Mouse (Mus musculus) hindbrain, embryonic 13.5 days (tissue): ENCODE data around the gene E030030I06Rik. TPM values are rescaled to one million over a fixed set of nuclear protein-coding genes. Genes with fewer than 3 reads are reported as not detected.
"Not testable (repeated sequence)": the region's sequence is repeated elsewhere in the genome, so short reads cannot be mapped to it uniquely, and the experiment has no call there.

Source experiments
- ATAC-seq: fragments of 200-750 bp; cut with Nextera tagmentation; 2 replicates; pipeline ENCODE4 v1.8.0; 2017; ENCODE audit warnings: moderate TSS enrichment; ENCODE audit not compliant: low FRiP score
- H3K27ac ChIP-seq: fragments of 300-500 bp; sonication (generic); 2 replicates; pipeline ENCODE4 v1.5.1; 2015; ENCODE audit warnings: inconsistent platforms, mild to moderate bottlenecking, moderate library complexity
- H3K27me3 ChIP-seq: fragments of 300-500 bp; sonication (generic); 2 replicates; pipeline ENCODE4 v1.6.1; 2015; ENCODE audit warnings: mild to moderate bottlenecking, inconsistent platforms
- H3K36me3 ChIP-seq: fragments of 300-500 bp; sonication (generic); 2 replicates; pipeline ENCODE4 v1.6.1; 2015; ENCODE audit warnings: mild to moderate bottlenecking, inconsistent platforms
- H3K4me1 ChIP-seq: fragments of 300-500 bp; sonication (generic); replicated peaks from 2 replicates; pipeline ENCODE4 v1.6.1; 2015; ENCODE audit warnings: inconsistent platforms
- H3K4me2 ChIP-seq: fragments of 300-500 bp; sonication (generic); 2 replicates; pipeline ENCODE4 v1.6.1; 2015; ENCODE audit warnings: inconsistent platforms, mild to moderate bottlenecking, moderate library complexity
- H3K4me3 ChIP-seq: fragments of 300-500 bp; sonication (generic); 2 replicates; pipeline ENCODE4 v1.5.1; 2015; ENCODE audit warnings: mild to moderate bottlenecking, inconsistent platforms
- H3K9ac ChIP-seq: fragments of 300-500 bp; sonication (generic); 2 replicates; pipeline ENCODE4 v1.6.1; 2015; ENCODE audit warnings: mild to moderate bottlenecking, inconsistent platforms
- H3K9me3 ChIP-seq: fragments of 300-500 bp; sonication (generic); 2 replicates; pipeline ENCODE4 v1.6.1; 2016; ENCODE audit warnings: inconsistent platforms
- WGBS: fragments of 180-500 bp; shearing (Covaris S2); methylation state at CpG from one replicate; pipeline ENCODE4 v1.1.7; 2015; 5-methylcytosine and 5-hydroxymethylcytosine counted together
- polyA plus RNA-seq: library from polyadenylated mRNA; unstranded; fragments of >200 nt; fragmentation: Nextera tagmentation; extraction: Ambion mirVana; gene quantifications from 2 replicates; pipeline ENCODE4 v1.2.1, GENCODE M21; 2015

E030030I06Rik gene
- polyA plus RNA-seq, 1 experiment from 2014 or later: 8.0 TPM

DNA sequence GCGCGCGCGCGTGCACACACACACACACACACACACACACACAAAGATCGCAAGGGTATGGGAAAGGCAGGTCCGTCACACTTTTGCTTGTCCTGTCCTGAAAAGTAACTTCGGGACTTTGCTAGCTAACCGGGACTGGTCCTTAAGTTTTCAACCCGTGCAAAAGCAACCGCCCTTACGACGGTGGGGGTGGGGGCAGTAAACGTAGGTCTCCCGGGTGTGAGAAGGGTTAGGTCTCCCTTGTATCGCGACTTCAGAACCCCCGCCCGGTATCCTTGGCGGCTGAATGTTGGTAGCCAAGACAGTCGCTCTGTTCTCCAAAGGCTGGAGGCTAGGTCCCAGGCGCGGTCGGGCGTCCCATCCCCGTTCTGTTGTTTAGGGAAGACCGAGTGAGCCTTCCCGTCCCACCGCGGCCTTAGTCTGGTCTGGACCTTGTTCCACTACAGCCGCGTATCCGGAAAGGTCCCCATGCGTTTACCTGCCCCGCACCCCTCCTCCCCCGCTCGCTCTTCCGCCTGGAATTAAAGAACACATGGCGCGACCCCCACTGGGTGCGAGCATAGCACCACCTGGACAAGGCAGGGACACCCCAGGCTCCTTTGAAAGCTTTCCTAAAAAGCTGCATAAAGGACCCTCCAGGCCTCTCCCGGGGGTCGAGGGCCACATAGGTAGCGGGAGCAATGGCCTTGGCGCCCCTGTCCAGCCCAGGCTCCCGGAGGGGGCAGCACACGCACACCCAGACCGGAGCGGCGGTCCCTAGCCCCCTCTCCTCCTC lies 808 bp upstream of the E030030I06Rik start:
- Histone ChIP-seq H3K4me2 (peak overlapping the region; percentile 65), H3K9ac (no peak overlapping the region), H3K4me1 (peaks cover 31% of the 10 kb centered on the region), H3K27me3 (peaks cover 56% of the 10 kb centered on the region), H3K4me3 (peak overlapping the region; percentile 53), H3K9me3 (no peaks in the 10 kb centered on the region), H3K27ac (no peak overlapping the region), H3K36me3 (no peaks in the 10 kb centered on the region)
- WGBS: under 1% methylated on average over 46 of the region's 50 CpGs
- no peak for ATAC-seq

DNA sequence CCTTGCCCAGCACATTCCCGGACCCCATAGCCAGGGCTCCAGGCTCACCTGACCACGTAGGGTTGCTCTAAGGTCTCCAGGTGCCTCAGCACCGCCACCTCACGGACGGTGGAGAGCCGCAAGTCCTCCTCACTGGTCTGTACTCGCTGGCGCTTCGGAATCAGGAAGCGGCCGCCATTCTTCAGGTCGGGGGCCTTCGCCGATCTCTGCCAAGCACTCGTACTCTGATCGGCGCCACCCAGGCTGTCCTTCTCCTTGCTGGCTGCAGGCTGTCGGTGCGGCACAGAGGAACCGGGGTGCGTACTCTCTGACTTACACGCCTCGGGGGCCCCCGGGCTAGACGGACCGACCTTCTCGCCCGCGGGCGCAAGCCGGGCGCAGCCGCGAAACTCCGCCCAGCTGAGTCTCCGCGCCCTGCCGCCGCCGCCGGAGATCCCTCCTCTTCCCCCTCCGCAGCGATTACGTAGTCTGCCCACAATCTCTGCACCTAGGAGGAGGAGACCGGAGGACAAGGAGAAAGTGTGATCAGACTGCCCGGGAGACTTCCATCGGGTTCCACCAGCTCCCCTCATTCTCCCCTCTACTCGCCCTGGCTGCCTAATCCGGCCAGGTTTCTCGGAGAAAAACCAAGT lies 513 bp downstream of the E030030I06Rik start:
- Histone ChIP-seq H3K36me3 (no peaks in the 10 kb centered on the region), H3K27me3 (peaks cover 47% of the 10 kb centered on the region), H3K4me2 (peak overlapping the region; percentile 65), H3K9ac (peak overlapping the region; percentile 61), H3K4me1 (peaks cover 28% of the 10 kb centered on the region), H3K4me3 (peak overlapping the region; percentile 53), H3K27ac (no peak overlapping the region), H3K9me3 (no peaks in the 10 kb centered on the region)
- WGBS: under 1% methylated on average over 49 of the region's 50 CpGs
- ATAC-seq: peak; percentile 80

DNA sequence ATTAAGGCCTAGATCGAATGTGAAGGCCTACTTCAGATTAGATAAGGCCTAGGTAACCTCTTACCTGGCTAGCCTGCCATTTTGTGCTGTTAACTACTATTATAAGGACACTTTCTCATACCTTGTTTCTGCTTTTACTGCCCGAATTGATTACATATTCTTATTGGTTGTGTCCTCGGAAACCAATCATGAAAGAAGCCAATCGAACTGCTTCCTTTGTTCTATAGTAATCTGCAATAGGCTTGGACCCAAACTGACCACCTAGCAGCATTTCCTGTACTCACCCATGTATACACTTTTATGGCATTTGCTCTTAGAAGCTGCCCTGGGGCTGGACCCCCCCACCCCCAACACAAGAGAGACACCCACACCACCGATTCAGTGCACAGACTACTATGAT lies 6.1 kb downstream of the E030030I06Rik start:
- no peak overlapping the region for H3K9ac ChIP-seq
- 71% methylated on average over 5 of the region's 5 CpGs for WGBS
- ATAC-seq: no peak
- 0 out of 2 replicates have a peak, but pooled peaks cover 3% of the 10 kb centered on the region for H3K9me3 ChIP-seq
- no peak overlapping the region for H3K4me3 ChIP-seq
- H3K27ac ChIP-seq: no peak overlapping the region
- no peaks in the 10 kb centered on the region for H3K4me1 ChIP-seq
- no peaks in the 10 kb centered on the region for H3K36me3 ChIP-seq
- 0 out of 2 replicates have a peak, but pooled peaks cover 2% of the 10 kb centered on the region for H3K27me3 ChIP-seq
- H3K4me2 ChIP-seq: no peak overlapping the region

- H3K4me1 ChIP-seq, H3K9me3 ChIP-seq, H3K4me2 ChIP-seq, H3K27me3 ChIP-seq, H3K4me3 ChIP-seq, H3K36me3 ChIP-seq, H3K27ac ChIP-seq, H3K9ac ChIP-seq, ATAC-seq: not testable (repeated sequence)
- 90% methylated on average over 1 of the region's 1 CpGs for WGBS
These were observed 6.9 kb downstream of the E030030I06Rik start for GRCm38 (mm10) chr10:22142194-22142593.

GRCm38 (mm10) chr10:22140665-22141280 lies 8.3 kb downstream of the E030030I06Rik start:
- no peak overlapping the region for H3K27ac ChIP-seq
- H3K4me2 ChIP-seq: peak overlapping the region; percentile 71
- peak overlapping the region; percentile 69 for H3K9ac ChIP-seq
- H3K9me3 ChIP-seq: 0 out of 2 replicates have a peak, but pooled peaks cover 3% of the 10 kb centered on the region
- H3K4me3 ChIP-seq: peak overlapping the region; percentile 46
- H3K27me3 ChIP-seq: 0 out of 2 replicates have a peak, but pooled peaks cover 2% of the 10 kb centered on the region
- no peaks in the 10 kb centered on the region for H3K36me3 ChIP-seq
- no peaks in the 10 kb centered on the region for H3K4me1 ChIP-seq
- peak; percentile 84 for ATAC-seq
- whole genome bisulfite sequencing: under 1% methylated on average over 19 of the region's 19 CpGs

GRCm38 (mm10) chr10:22074531-22074930 lies 74.5 kb downstream of the E030030I06Rik start:
- 90% methylated on average over 2 of the region's 2 CpGs for WGBS
- no peaks in the 10 kb centered on the region for H3K4me1 ChIP-seq

GRCm38 (mm10) chr10:22072739-22073138 lies 76.3 kb downstream of the E030030I06Rik start:
- Histone ChIP-seq H3K9ac (no peak overlapping the region), H3K9me3 (no peaks in the 10 kb centered on the region), H3K27me3 (no peaks in the 10 kb centered on the region), H3K27ac (no peak overlapping the region), H3K4me3 (no peak overlapping the region), H3K4me1 (no peaks in the 10 kb centered on the region), H3K36me3 (no peaks in the 10 kb centered on the region), H3K4me2 (no peak overlapping the region)
- WGBS: 59% methylated on average over 2 of the region's 2 CpGs
- no peak for ATAC-seq

More at GRCm38 (mm10) chr10:22074531-22074930, 74.5 kb downstream of the E030030I06Rik start:
- no peak overlapping the region for H3K27ac ChIP-seq
- ATAC-seq: no peak
- H3K4me2 ChIP-seq: no peak overlapping the region
- no peaks in the 10 kb centered on the region for H3K9me3 ChIP-seq
- no peak overlapping the region for H3K9ac ChIP-seq
- H3K27me3 ChIP-seq: no peaks in the 10 kb centered on the region
- no peak overlapping the region for H3K4me3 ChIP-seq
- no peaks in the 10 kb centered on the region for H3K36me3 ChIP-seq

DNA sequence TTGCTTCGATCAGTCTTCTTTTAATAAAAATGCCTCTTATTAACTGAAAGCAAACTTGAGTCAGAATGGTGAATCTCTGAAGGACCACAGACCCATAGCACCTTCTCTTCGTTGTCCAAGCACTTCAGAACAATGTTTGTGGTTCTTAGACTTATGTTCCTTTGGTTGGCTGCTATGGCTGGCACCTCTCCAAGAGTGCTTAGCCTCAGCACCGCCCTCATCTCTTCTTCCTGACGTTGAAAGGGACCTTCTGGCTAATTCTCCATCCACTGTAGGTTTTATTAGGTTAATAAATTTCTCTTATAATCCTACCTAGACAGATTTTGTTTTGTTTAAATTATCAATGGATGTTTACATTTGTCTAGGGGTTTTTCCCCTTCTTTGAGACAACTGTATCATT lies 78.5 kb downstream of the E030030I06Rik start:
- no peak overlapping the region for H3K4me2 ChIP-seq
- no peak for ATAC-seq
- H3K4me3 ChIP-seq: no peak overlapping the region
- H3K27ac ChIP-seq: no peak overlapping the region
- WGBS: 75% methylated on average over 4 of the region's 4 CpGs
- H3K4me1 ChIP-seq: no peaks in the 10 kb centered on the region
- H3K27me3 ChIP-seq: no peaks in the 10 kb centered on the region
- no peak overlapping the region for H3K9ac ChIP-seq
- no peaks in the 10 kb centered on the region for H3K9me3 ChIP-seq
- no peaks in the 10 kb centered on the region for H3K36me3 ChIP-seq

DNA sequence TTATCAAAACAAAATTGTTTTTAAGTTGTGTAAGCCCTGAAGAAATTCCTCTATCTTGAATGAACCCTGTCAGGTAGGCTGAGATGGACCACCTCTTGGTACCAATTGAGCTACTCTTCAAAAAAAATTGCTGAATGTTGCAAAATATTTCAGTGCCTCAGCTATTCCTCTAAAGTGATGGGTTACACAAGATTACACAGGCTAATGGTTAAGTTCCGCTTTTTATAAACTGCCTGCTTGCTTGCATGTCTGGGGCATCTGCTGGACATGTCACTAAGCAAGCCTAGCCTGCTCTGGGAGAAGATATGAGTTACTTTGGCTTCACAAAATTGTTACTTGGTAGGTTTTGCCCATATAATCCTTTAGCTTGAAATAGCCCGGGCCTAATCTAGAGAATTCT lies 78.9 kb downstream of the E030030I06Rik start:
- Histone ChIP-seq H3K36me3 (no peaks in the 10 kb centered on the region), H3K9me3 (no peaks in the 10 kb centered on the region), H3K4me1 (no peaks in the 10 kb centered on the region), H3K9ac (no peak overlapping the region), H3K4me3 (no peak overlapping the region), H3K4me2 (no peak overlapping the region), H3K27ac (no peak overlapping the region), H3K27me3 (no peaks in the 10 kb centered on the region)
- no peak for ATAC-seq
- WGBS: 92% methylated on average over 2 of the region's 2 CpGs

- H3K36me3 ChIP-seq, H3K4me3 ChIP-seq, H3K27me3 ChIP-seq, H3K9me3 ChIP-seq, H3K4me1 ChIP-seq, H3K4me2 ChIP-seq, ATAC-seq, H3K9ac ChIP-seq, H3K27ac ChIP-seq: not testable (repeated sequence)
- 93% methylated on average over 7 of the region's 7 CpGs for WGBS
These were observed 81.1 kb downstream of the E030030I06Rik start, which contains the start of gene 4930444G20Rik for GRCm38 (mm10) chr10:22067979-22068378. Gene 4930444G20Rik (minus strand): TSS chr10:22068079.
